Mouse (Mus musculus): ENCODE data around the gene Smco4. TPM values are rescaled to one million over a fixed set of nuclear protein-coding genes. Genes with fewer than 3 reads are reported as not detected.
"Not testable (repeated sequence)": the region's sequence is repeated elsewhere in the genome, so short reads cannot be mapped to it uniquely, and the experiment has no call there.

The Smco4 gene
- polyA plus RNA-seq, 1 experiment from 2014 or later = 3.3 TPM

GRCm38 (mm10) chr9:15493925-15494558 is 810 bp downstream of the Smco4 start:
- Histone ChIP-seq H3K4me1 (peaks cover 32% of the 10 kb centered on the region), H3K4me2 (peak overlapping the region; percentile 89), H3K4me3 (peak overlapping the region; percentile 72), H3K9me3 (no peaks in the 10 kb centered on the region), H3K27me3 (peaks cover 4% of the 10 kb centered on the region; the same call in 1 of the 2 replicates), H3K36me3 (no peaks in the 10 kb centered on the region), H3K27ac (peak overlapping the region; percentile 48; the same call in 1 of the 2 replicates), H3K9ac (peak overlapping the region; percentile 86)
- peak; percentile 69; the same call in 1 of the 2 replicates for ATAC-seq (ENCODE audit: insufficient number of reproducible peaks, insufficient read depth, low FRiP score, low TSS enrichment, low read depth)
- WGBS = 4% methylated on average over 35 of the region's 37 CpGs

DNA sequence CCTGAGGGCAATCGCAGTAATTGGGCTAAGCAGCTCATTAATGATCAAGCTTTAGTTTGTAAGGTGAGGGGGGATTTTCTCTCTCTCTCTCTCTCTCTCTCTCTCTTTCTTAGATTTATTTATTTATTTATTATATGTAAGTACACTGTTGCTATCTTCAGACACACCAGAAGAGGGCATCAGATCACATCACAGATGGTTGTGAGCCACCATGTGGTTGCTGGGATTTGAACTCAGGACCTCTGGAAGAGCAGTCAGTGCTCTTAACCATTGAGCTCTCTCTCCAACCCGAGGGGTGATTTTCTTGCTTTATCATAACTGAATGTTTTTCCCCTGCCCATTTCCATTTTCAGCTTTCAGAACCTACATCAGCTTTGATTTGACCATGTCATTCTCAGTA is 2.0 kb downstream of the Smco4 start:
- 86% methylated on average over 2 of the region's 2 CpGs for WGBS
- ATAC-seq (ENCODE audit: insufficient number of reproducible peaks, insufficient read depth, low FRiP score, low TSS enrichment, low read depth); H3K4me3 ChIP-seq; H3K27me3 ChIP-seq; H3K27ac ChIP-seq; H3K9ac ChIP-seq; H3K9me3 ChIP-seq; H3K36me3 ChIP-seq; H3K4me2 ChIP-seq: not testable (repeated sequence)
- peaks cover 32% of the 10 kb centered on the region for H3K4me1 ChIP-seq

GRCm38 (mm10) chr9:15495921-15496577 is 2.8 kb downstream of the Smco4 start:
- Histone ChIP-seq H3K4me3 (no peak overlapping the region), H3K4me1 (peaks cover 32% of the 10 kb centered on the region), H3K9me3 (no peaks in the 10 kb centered on the region), H3K36me3 (no peaks in the 10 kb centered on the region), H3K27me3 (peaks cover 4% of the 10 kb centered on the region; the same call in 1 of the 2 replicates), H3K27ac (peak overlapping the region; percentile 68; the same call in 1 of the 2 replicates), H3K9ac (no peak overlapping the region), H3K4me2 (peak overlapping the region; percentile 21; the same call in 1 of the 2 replicates)
- ATAC-seq (ENCODE audit: insufficient number of reproducible peaks, insufficient read depth, low FRiP score, low TSS enrichment, low read depth) = no peak
- 17% methylated on average over 8 of the region's 8 CpGs for WGBS

- no peak overlapping the region for H3K27ac ChIP-seq
- H3K27me3 ChIP-seq = no peaks in the 10 kb centered on the region
- WGBS = 89% methylated on average over 5 of the region's 5 CpGs
- H3K36me3 ChIP-seq = no peaks in the 10 kb centered on the region
- no peaks in the 10 kb centered on the region for H3K9me3 ChIP-seq
- no peak for ATAC-seq (ENCODE audit: insufficient number of reproducible peaks, insufficient read depth, low FRiP score, low TSS enrichment, low read depth)
- H3K4me1 ChIP-seq = peaks cover 49% of the 10 kb centered on the region
- H3K9ac ChIP-seq = no peak overlapping the region
- no peak overlapping the region for H3K4me3 ChIP-seq
- no peak overlapping the region for H3K4me2 ChIP-seq
These were observed 6.8 kb downstream of the Smco4 start for GRCm38 (mm10) chr9:15500025-15500424.

GRCm38 (mm10) chr9:15501319-15502256 is 8.4 kb downstream of the Smco4 start:
- Histone ChIP-seq H3K4me3 (no peak overlapping the region), H3K4me1 (peaks cover 38% of the 10 kb centered on the region), H3K36me3 (0 out of 2 replicates have a peak, but pooled peaks cover 4% of the 10 kb centered on the region), H3K9ac (no peak overlapping the region), H3K9me3 (no peaks in the 10 kb centered on the region), H3K27me3 (no peaks in the 10 kb centered on the region), H3K4me2 (no peak overlapping the region), H3K27ac (no peak overlapping the region)
- 64% methylated on average over 19 of the region's 19 CpGs for WGBS
- 0 out of 2 replicates have a peak, but pooled peaks have one; percentile 11 for ATAC-seq (ENCODE audit: insufficient number of reproducible peaks, insufficient read depth, low FRiP score, low TSS enrichment, low read depth)

DNA sequence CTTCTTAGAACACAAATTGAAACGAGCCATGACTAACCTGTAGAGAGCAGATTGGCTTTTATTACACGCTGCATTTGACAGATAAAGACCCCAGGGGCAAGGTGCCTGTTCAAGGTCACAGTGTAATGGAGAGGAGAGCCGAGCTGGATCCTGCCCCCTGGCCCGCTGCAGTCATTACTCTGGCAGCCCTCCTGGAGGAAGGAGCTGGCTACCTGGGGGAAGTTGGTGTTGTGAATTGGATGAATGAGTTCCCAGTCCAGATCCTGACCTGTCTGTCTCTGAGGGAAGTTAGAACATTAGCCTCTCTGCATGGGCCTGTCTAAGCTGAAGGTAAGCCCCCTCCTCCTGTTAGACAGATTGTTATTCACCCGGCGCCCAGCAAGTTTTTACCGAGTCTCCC is 9.2 kb downstream of the Smco4 start:
- Histone ChIP-seq H3K4me2 (no peak overlapping the region), H3K36me3 (0 out of 2 replicates have a peak, but pooled peaks cover 4% of the 10 kb centered on the region), H3K4me3 (no peak overlapping the region), H3K27ac (no peak overlapping the region), H3K9ac (0 out of 2 replicates have a peak overlapping the region, but pooled peaks have one; percentile 3), H3K27me3 (no peaks in the 10 kb centered on the region), H3K4me1 (peaks cover 38% of the 10 kb centered on the region), H3K9me3 (no peaks in the 10 kb centered on the region)
- WGBS = 39% methylated on average over 7 of the region's 7 CpGs
- ATAC-seq (ENCODE audit: insufficient number of reproducible peaks, insufficient read depth, low FRiP score, low TSS enrichment, low read depth) = no peak

DNA sequence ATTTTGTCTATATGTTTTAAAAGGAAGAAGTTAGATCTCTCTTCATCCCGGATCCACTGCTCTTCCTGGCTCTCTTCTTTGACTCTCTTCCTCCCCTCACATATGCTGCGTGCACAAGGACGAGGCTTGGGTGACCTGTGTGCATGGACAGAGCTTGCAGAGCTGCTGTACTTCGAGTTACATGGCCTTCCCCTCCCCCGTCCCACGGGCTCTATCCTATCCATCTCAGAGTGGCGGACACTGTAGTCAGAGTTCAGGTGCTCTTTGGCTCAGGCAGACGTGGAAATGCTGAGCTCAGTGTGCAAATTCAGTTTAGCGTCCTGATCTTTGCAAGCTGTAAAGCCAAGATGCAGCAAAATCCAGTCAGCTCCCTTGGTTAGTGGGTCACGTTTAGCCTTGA is 10.1 kb downstream of the Smco4 start:
- Histone ChIP-seq H3K27ac (no peak overlapping the region), H3K4me1 (peaks cover 37% of the 10 kb centered on the region), H3K27me3 (no peaks in the 10 kb centered on the region), H3K36me3 (0 out of 2 replicates have a peak, but pooled peaks cover 4% of the 10 kb centered on the region), H3K4me3 (no peak overlapping the region), H3K4me2 (no peak overlapping the region), H3K9me3 (no peaks in the 10 kb centered on the region), H3K9ac (no peak overlapping the region)
- 71% methylated on average over 10 of the region's 10 CpGs for WGBS
- ATAC-seq (ENCODE audit: insufficient number of reproducible peaks, insufficient read depth, low FRiP score, low TSS enrichment, low read depth) = no peak

DNA sequence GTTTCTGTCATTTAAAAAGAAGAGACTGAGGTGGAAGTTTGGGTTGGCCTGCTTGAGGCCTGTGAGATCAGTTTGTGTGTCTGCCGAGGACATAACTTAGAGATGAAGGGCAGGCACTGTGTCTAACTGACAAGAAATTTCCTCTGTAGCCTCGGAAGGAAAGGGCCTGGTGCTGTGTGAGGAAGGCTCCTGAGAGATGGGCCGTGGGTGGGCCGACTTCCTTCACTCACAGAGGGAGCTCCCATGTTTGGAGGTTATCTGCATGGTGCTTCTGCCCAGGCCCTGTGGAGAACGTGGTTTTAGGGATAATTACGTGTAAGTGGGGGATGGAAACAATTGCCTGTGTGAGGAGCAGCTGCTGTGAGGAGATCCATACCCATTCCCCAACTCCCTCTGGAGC is 10.6 kb downstream of the Smco4 start:
- no peak for ATAC-seq (ENCODE audit: insufficient number of reproducible peaks, insufficient read depth, low FRiP score, low TSS enrichment, low read depth)
- 59% methylated on average over 6 of the region's 6 CpGs for WGBS
- no peak overlapping the region for H3K4me3 ChIP-seq
- no peak overlapping the region for H3K9ac ChIP-seq
- H3K4me2 ChIP-seq = no peak overlapping the region
- peaks cover 37% of the 10 kb centered on the region for H3K4me1 ChIP-seq
- H3K27me3 ChIP-seq = no peaks in the 10 kb centered on the region
- H3K27ac ChIP-seq = no peak overlapping the region
- no peaks in the 10 kb centered on the region for H3K9me3 ChIP-seq
- H3K36me3 ChIP-seq = 0 out of 2 replicates have a peak, but pooled peaks cover 4% of the 10 kb centered on the region

GRCm38 (mm10) chr9:15505288-15505687 is 12.1 kb downstream of the Smco4 start:
- no peaks in the 10 kb centered on the region for H3K27me3 ChIP-seq
- WGBS = 61% methylated on average over 1 of the region's 1 CpGs
- no peak overlapping the region for H3K9ac ChIP-seq
- no peak overlapping the region for H3K4me2 ChIP-seq
- H3K4me1 ChIP-seq = peaks cover 40% of the 10 kb centered on the region
- H3K4me3 ChIP-seq = no peak overlapping the region
- H3K36me3 ChIP-seq = 0 out of 2 replicates have a peak, but pooled peaks cover 4% of the 10 kb centered on the region
- ATAC-seq (ENCODE audit: insufficient number of reproducible peaks, insufficient read depth, low FRiP score, low TSS enrichment, low read depth) = no peak
- H3K27ac ChIP-seq = no peak overlapping the region
- H3K9me3 ChIP-seq = no peaks in the 10 kb centered on the region

- Histone ChIP-seq H3K4me3 (no peak overlapping the region), H3K9me3 (no peaks in the 10 kb centered on the region), H3K27ac (no peak overlapping the region), H3K36me3 (0 out of 2 replicates have a peak, but pooled peaks cover 4% of the 10 kb centered on the region), H3K4me1 (peaks cover 41% of the 10 kb centered on the region), H3K4me2 (no peak overlapping the region), H3K27me3 (no peaks in the 10 kb centered on the region), H3K9ac (no peak overlapping the region)
- no peak for ATAC-seq (ENCODE audit: insufficient number of reproducible peaks, insufficient read depth, low FRiP score, low TSS enrichment, low read depth)
- 74% methylated on average over 3 of the region's 3 CpGs for WGBS
These were observed 13.6 kb downstream of the Smco4 start for GRCm38 (mm10) chr9:15506863-15507262.

- no peaks in the 10 kb centered on the region for H3K9me3 ChIP-seq
- 67% methylated on average over 4 of the region's 4 CpGs for WGBS
- H3K27ac ChIP-seq = no peak overlapping the region
These were observed 14.2 kb downstream of the Smco4 start for GRCm38 (mm10) chr9:15507431-15507875.

More at GRCm38 (mm10) chr9:15507431-15507875, 14.2 kb downstream of the Smco4 start:
- ATAC-seq (ENCODE audit: insufficient number of reproducible peaks, insufficient read depth, low FRiP score, low TSS enrichment, low read depth) = no peak
- Histone ChIP-seq H3K36me3 (0 out of 2 replicates have a peak, but pooled peaks cover 4% of the 10 kb centered on the region), H3K27me3 (no peaks in the 10 kb centered on the region), H3K4me1 (peaks cover 35% of the 10 kb centered on the region), H3K4me2 (no peak overlapping the region), H3K4me3 (no peak overlapping the region), H3K9ac (no peak overlapping the region)

Data from embryonic facial prominence, embryonic 13.5 days (tissue).